Mouse (Mus musculus) splenic B cell, adult 2 months (primary cell): ENCODE results near the gene Gm7358.
"Not testable (repeated sequence)": the region's sequence is repeated elsewhere in the genome, so short reads cannot be mapped to it uniquely, and the experiment has no call there.

Experiments
- DNase-seq: peaks from one replicate; pipeline ENCODE4 v3.0.0-alpha.2; 2011; ENCODE audit warnings: low read depth, low spot score
- H3K27me3 ChIP-seq: 2 replicates; pipeline ENCODE4 v1.6.1; 2012; ENCODE audit warnings: mild to moderate bottlenecking, low read length, moderate library complexity, mixed read lengths; ENCODE audit not compliant: control insufficient read depth, poor library complexity, insufficient read depth, severe bottlenecking
- H3K36me3 ChIP-seq: 2 replicates; pipeline ENCODE4 v1.6.1; 2012; ENCODE audit warnings: mild to moderate bottlenecking, low read length, moderate library complexity, mixed read lengths; ENCODE audit not compliant: control insufficient read depth, poor library complexity, insufficient read depth, severe bottlenecking

Gm7358 gene

GRCm38 (mm10) chr17:14059431-14059830, at the start of gene Gm7358:
Gm7358 (minus strand) TSS chr17:14059531.
- not testable (repeated sequence) for H3K27me3 ChIP-seq, DNase-seq, H3K36me3 ChIP-seq

DNA sequence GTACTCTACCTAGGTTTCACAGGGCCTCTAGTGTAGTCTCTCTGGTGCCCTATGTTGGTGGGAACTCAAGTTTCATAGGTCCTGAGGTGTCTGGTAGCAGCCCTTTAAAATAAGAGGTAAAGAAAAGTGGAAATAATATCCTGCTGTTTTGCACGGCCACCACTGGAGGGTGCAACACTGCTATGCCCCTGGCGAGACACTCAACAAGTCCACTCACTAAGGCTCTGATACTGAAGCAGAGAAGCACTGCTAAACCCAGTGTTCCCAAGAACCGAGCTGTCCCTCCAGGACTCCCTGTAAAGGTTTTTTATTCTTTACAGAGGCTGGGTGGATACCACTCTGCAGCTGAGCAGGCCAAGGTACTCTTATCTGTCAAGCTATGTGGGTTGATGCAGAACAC, 43.7 kb upstream of the Gm7358 start:
- not testable (repeated sequence) for H3K36me3 ChIP-seq, DNase-seq, H3K27me3 ChIP-seq

DNA sequence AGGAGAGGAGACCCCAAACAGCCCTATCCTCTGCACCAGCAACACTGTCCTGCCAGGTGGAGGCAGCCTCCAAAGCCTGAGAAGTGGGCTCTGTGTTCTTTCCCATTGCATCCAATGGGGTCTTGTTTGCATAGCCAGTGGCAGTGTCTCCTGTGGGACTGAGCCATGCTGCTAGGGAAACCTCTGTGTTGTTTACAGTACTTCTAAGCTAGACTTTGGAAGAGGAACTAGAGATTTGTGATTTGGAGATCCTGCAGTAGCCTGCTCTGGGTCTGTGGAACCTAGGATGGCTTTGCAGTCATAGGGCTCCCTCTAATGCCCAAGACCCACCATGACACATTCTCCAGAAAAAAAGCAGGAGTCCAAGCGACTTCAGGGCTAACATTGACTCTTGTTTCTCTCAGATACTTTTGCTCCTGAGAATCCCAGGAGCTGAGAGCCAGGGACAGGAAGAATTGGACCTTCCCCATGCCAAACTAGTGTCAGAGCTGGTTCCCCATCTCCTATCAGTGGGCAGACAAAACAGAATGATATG, 42.2 kb upstream of the Gm7358 start:
- not testable (repeated sequence) for DNase-seq, H3K36me3 ChIP-seq, H3K27me3 ChIP-seq

DNA sequence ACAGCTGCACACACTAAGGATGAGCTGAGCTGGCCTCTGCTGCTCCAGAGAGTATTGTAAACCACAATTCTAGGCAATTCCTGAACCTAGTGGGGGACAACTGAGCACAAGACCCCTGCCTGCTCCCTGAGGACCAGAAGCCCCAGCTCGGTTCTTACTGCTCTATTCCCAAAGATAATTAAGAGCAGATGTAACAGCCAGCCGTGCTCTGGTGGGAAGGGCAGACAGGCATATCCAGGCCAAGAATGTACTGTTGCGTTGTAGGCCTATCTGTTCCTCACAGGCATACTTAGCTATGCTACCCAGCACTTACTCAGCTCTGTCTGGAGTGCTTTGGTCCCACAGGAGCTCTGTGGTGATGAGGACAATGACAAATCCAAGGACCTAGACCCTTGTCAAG, 40.6 kb upstream of the Gm7358 start:
- H3K36me3 ChIP-seq, DNase-seq, H3K27me3 ChIP-seq: not testable (repeated sequence)

DNA sequence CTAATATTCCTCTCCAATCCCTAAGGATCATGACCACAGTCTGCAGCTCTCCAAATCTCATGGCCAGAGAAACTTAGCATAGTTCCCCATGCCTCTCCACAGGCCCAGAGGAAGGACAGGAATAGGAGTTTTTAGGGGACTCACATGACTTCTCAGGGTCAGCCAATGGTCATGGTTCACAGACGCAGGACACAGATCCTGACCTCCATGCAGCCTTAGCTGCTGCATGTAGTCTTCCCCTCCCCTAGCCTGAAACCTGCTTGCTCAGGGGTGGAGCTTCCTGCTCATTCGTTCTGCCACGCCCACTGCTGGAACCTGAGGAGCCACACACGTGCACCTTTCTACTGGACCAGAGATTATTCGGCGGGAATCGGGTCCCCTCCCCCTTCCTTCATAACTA, 34.8 kb upstream of the Gm7358 start:
- H3K27me3 ChIP-seq, DNase-seq, H3K36me3 ChIP-seq: not testable (repeated sequence)

GRCm38 (mm10) chr17:14086629-14087028, 27.3 kb upstream of the Gm7358 start:
- H3K27me3 ChIP-seq, H3K36me3 ChIP-seq, DNase-seq: not testable (repeated sequence)

DNA sequence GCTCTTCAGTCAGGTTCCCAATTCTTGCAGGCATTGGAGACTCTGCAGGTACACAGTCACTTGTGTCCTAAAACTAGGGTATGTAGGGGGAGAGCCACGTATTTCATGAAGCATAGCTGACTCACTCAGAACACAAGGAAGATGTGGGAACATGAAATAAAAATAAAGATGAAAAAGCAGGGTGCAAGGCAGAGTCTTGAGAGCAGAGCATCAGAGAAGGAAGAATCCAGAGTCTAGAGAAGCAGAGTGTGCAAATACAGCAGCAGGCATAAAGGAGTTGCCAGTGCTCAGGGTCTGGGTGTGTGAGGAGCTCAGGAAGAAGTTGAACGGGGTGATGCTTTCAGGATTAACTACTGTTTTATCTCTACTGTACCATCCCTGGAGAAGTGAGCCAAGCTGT, 17.5 kb downstream of the Gm7358 start:
- not testable (repeated sequence) for DNase-seq, H3K27me3 ChIP-seq, H3K36me3 ChIP-seq

DNA sequence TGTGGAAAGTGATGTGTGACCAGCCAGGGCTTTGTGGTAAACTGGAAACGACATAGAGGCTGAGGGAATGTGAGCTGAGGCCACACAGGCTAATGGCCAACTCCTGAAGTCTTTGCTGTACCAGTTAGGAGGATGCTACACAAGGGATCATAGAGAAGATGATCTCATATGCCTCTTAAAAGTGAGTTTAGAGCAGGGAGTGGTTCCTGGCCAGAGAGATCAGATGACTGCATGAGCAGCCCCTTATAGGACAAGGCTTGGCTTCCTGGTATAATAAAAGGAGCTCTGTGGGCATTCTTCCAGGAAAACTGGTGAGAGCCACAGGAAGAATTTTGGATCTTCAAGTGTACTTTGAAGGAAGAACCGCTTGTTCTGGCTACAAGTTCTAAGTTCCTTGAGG, 22.3 kb downstream of the Gm7358 start:
- not testable (repeated sequence) for H3K36me3 ChIP-seq, DNase-seq, H3K27me3 ChIP-seq

GRCm38 (mm10) chr17:14036113-14036512, 23.2 kb downstream of the Gm7358 start:
- H3K27me3 ChIP-seq, H3K36me3 ChIP-seq, DNase-seq: not testable (repeated sequence)
